Mouse (Mus musculus) gastrocnemius, adult 8-10 months (tissue): ENCODE results near the gene Trim6. TPM values are rescaled to one million over a fixed set of nuclear protein-coding genes. Genes with fewer than 3 reads are reported as not detected.

ENCODE experiments used
- total RNA-seq, 4 experiments: library from RNA; stranded (reverse); gene quantifications; 2 replicates each; pipeline ENCODE4 v1.2.4; 2022

Gene Trim6
- total RNA-seq, 4 experiments from 2014 or later: 0.19 to 0.99 (median 0.20) TPM

Other genes starting within 250 kb of the Trim6 start
- gene Olfr635, start 247.6 kb upstream of the Trim6 start, total RNA-seq: not detected
- not detected for gene Olfr638, start 220.0 kb upstream of the Trim6 start, total RNA-seq
- not detected for gene Olfr639, start 201.5 kb upstream of the Trim6 start, total RNA-seq
- not detected for gene Olfr640, start 193.2 kb upstream of the Trim6 start, total RNA-seq
- not detected for gene Olfr641, start 183.3 kb upstream of the Trim6 start, total RNA-seq
- not detected for gene Olfr642, start 166.1 kb upstream of the Trim6 start, total RNA-seq
- not detected for gene 4930516K23Rik, start 157.3 kb upstream of the Trim6 start, total RNA-seq
- gene Olfr644, start 146.9 kb upstream of the Trim6 start, total RNA-seq: not detected
- not detected for gene Olfr645, start 133.3 kb upstream of the Trim6 start, total RNA-seq
- gene Olfr646, start 113.9 kb upstream of the Trim6 start, total RNA-seq: not detected
- not detected for gene Ubqln5, start 89.0 kb upstream of the Trim6 start, total RNA-seq
- gene Olfr643, start 81.4 kb upstream of the Trim6 start, total RNA-seq: not detected
- not detected for gene Ubqln3, start 75.5 kb upstream of the Trim6 start, total RNA-seq
- gene Ubqlnl, start 68.2 kb upstream of the Trim6 start, total RNA-seq: not detected
- gene Olfm5, start 54.0 kb upstream of the Trim6 start, total RNA-seq: not detected
- gene Olfr648, start 35.4 kb upstream of the Trim6 start, total RNA-seq: not detected
- gene Olfr649, start 22.8 kb upstream of the Trim6 start, total RNA-seq: not detected
- 1 to 10 TPM in 1 of 4 experiments, under 1 TPM in 3; 0.87 to 1.6 (median 0.95) TPM for gene Trim34a, start 25.7 kb downstream of the Trim6 start, total RNA-seq
- gene Trim5, start 69.3 kb downstream of the Trim6 start, total RNA-seq: under 1 TPM; 0.56 to 0.70 (median 0.66) TPM
- gene Trim12a, start 96.7 kb downstream of the Trim6 start, total RNA-seq: 1 to 10 TPM; 2.1 to 2.6 (median 2.3) TPM
- not detected for gene Trim34b, start 110.7 kb downstream of the Trim6 start, total RNA-seq
- 1 to 10 TPM; 2.3 to 3.1 (median 2.6) TPM for gene Trim12c, start 134.6 kb downstream of the Trim6 start, total RNA-seq
- gene Trim30b, start 151.1 kb downstream of the Trim6 start, total RNA-seq: not detected
- not detected for gene Trim30c, start 182.0 kb downstream of the Trim6 start, total RNA-seq
- under 1 TPM; 0.53 to 0.96 (median 0.82) TPM for gene Trim30a, start 246.4 kb downstream of the Trim6 start, total RNA-seq